Mouse (Mus musculus): ENCODE results near the gene Cfap99.
A peak's percentile ranks its signal among the peaks of the same experiment; 100 is the strongest.

The Cfap99 gene

DNA sequence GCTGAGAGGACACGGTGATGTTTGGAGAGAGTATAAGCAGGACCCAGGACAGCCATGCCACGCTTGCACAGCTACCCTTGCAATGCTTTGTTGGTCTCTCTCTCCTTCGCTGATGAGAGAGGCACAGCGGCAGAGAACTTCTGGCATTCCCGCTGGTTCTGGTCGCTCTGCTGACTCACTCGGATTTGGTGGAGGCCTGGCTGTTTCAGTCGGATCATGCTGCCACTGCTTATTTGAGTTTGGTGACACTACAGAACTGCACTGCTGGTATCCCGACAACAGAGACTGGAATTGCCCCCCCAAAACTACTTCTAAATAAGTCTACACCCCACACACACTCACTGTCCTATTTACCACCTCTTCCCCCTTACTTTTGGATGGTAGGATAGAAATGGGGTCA lies 9.2 kb upstream of the Cfap99 start:
- peak; percentile 9 for DNase-seq

DNA sequence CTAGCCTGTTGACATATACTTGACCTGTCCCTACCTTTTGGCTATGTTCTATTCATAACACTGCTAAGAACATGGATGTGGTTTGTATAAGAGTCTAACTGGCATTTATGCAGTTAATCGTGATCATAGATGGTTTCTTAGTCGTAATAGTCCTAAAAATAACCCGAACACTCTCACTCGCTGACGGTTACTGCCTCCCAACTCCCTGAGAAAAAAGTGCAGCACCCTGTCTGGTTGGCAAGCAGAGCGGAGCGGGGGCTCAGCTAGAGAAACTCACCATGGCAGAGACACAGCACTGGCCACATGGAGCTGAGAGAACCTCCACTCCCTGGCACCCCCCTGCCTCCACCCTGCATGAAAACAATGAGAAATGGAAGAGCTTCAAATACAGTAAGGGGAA lies 7.4 kb upstream of the Cfap99 start:
- no peak for DNase-seq

DNA sequence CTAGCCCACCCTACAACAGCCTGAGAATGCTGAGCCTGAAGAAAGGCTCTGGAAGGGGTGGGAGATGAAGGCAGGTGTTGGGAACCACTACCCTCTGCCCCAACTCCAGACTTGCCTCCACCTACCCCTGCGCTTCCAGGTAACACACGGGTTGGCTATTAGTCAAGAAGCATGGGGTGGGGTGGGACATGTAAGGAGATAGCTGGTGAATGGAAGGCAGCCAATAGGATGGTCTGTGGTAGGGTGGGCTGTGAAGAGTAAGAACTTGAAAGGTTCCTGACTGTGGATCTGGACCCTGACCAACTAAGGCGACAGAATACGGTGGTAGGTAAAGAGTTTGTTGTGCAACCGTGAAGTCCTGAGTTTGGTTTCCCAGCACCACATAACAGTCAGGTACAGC lies 5.0 kb upstream of the Cfap99 start:
- DNase-seq, result peak; percentile 31

GRCm38 (mm10) chr5:34284156-34284750 lies 4.1 kb upstream of the Cfap99 start:
- peak; percentile 38 for DNase-seq

DNA sequence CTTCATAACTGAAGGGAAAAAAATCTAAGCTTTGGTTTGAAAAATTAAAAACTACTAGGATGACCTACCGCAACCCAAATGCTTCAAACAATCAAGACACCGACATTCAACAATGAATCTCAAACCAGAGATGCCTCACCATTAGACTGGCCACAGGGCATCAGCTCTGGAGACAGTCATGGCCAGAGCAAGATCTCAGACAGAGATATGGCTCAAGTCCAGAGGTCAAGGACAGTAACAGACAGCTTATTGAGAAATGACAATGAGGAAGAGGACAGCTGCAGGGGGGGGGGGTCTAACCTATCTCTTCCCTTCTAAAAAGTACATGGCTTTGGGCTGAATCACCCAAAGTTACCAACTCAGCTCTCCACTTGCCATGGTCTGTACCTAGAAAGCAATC lies 3.1 kb upstream of the Cfap99 start:
- no peak for DNase-seq

- peak; percentile 46 for DNase-seq
Measured at GRCm38 (mm10) chr5:34286516-34286915, 1.9 kb upstream of the Cfap99 start.

GRCm38 (mm10) chr5:34287001-34287837 lies 1.2 kb upstream of the Cfap99 start:
- peak; percentile 66 for DNase-seq

DNA sequence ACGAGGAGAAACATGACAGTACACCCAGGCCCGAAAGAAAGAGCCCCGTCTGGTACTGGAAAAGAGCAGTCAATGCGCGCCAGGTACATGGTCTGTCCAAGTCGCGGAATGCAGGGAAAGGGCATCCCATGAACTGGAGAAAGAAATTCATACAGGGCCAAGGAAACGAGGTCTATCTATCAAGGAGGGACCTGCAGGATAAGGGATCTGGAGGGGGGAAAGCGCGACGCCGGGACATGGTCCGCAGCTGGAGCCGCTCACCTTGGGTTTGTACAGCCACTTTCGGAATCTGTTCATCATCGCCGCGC lies 608 bp upstream of the Cfap99 start:
- no peak for DNase-seq

GRCm38 (mm10) chr5:34289286-34289685 lies 886 bp downstream of the Cfap99 start:
- peak; percentile 26 for DNase-seq

DNA sequence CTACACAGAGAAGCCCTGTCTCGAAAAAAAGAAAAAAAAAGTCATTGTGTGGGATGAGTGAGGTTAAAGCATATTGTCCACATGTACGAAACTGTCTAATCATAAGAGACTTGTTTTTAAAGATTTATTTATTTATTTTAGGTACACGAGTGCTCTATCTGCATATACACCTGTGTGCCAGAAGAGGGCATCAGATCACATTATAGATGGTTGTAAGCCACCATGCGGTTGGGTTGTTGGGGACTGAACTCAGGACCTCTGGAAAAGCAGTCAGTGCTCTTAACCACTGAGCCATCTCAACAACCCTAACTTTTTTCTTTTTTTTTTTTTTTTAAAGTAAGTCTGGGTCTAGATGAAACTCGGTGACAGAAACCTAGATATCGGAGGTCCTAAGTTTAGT lies 5.0 kb downstream of the Cfap99 start:
- no peak for DNase-seq

DNA sequence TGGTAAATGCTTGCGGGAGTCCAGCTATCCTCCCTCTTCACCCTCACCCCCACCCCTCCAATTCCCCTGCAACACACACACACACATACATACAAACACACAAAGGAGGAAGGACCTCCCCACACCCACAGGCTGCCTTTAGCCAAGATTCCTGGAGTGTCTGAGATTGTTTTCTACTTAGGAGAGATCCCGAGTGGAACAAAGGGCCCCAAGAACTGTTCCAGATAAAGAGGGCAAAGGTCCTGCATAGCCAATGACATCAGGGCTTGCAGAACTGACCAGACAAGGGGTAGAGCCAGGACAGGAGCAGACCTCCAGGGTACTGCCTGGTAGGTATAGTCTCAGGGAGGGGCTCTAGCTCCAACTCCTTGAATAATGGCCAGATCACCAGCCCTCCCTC lies 6.3 kb downstream of the Cfap99 start:
- DNase-seq, result no peak

GRCm38 (mm10) chr5:34295141-34295540 lies 6.7 kb downstream of the Cfap99 start:
- no peak for DNase-seq

- DNase-seq, result no peak
Measured at GRCm38 (mm10) chr5:34298061-34298460, 9.7 kb downstream of the Cfap99 start.

DNA sequence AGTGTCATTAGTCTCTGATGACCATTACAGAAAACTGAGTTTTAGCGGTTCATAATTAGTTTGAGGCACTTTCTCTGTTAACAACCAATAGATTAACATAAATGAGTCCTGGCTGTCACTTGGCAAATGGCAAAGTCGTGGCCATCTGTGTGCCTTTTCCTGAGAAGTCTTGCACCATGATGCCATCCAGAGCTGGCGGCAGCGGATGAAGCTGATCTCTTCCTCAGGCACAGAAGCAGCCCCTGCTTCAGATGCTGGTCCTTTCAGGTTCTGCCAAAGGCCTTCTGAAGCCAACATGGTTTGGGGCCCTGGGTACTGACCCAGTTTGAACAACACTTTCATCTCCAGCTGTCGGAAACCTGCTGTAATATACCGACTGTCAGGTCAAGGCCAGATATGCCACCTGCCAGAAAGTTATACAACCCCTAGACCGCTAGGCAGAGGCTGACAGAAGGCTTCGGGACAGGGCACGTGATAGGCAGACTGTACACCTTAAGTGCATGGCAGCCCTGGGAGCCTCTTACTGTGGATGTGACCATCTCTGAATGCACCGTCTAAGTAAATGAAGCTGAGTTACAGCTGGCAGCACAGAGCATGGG lies 10.6 kb downstream of the Cfap99 start:
- no peak for DNase-seq

GRCm38 (mm10) chr5:34302377-34302776 lies 14.0 kb downstream of the Cfap99 start:
- no peak for DNase-seq

DNA sequence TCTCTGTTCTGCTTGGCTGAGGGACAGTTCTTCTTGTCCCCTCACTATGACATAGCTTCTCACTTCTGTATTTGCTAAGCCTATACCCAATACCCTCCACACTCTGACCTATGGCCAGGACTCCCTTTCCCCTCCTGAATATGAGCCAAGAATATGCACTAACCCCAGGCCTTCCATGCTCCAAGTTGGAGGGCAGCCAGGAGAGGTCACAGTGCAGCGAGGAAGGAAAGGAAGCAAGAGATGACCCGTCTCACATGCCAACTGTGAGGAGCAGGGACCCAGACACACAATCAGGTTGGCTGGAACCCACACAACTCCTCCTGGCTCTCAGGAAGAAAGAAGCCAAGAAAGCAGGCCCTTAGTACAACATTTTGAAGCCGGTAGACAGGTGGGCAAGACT lies 20.6 kb downstream of the Cfap99 start:
- DNase-seq, result no peak

- DNase-seq, result no peak
Measured at GRCm38 (mm10) chr5:34319491-34320034, 31.2 kb downstream of the Cfap99 start.

GRCm38 (mm10) chr5:34321236-34321635 lies 32.8 kb downstream of the Cfap99 start:
- no peak for DNase-seq

DNA sequence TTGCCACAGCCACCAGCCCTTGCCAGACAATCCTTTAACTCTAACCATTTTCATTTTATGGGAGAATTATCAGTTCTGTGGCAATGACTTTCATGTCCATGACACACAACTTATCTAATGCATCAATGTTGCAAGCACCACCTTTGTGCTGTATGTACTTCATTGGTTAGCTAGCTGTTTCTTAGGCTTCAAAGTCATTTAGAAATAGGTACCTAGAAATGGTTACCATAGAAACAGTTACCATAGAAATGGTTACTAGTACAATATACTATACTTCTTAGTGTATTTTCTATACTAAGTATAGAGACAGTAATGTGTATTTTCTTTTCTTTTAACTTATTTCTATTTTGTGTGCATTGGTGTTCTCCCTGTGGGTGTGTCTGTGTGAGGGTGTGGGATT lies 36.9 kb downstream of the Cfap99 start:
- DNase-seq, result no peak

GRCm38 (mm10) chr5:34326249-34326691 lies 37.9 kb downstream of the Cfap99 start:
- no peak for DNase-seq

GRCm38 (mm10) chr5:34326875-34327576 lies 38.6 kb downstream of the Cfap99 start:
- DNase-seq, result peak; percentile 36

- no peak for DNase-seq
Measured at GRCm38 (mm10) chr5:34330136-34330535, 41.7 kb downstream of the Cfap99 start.

DNA sequence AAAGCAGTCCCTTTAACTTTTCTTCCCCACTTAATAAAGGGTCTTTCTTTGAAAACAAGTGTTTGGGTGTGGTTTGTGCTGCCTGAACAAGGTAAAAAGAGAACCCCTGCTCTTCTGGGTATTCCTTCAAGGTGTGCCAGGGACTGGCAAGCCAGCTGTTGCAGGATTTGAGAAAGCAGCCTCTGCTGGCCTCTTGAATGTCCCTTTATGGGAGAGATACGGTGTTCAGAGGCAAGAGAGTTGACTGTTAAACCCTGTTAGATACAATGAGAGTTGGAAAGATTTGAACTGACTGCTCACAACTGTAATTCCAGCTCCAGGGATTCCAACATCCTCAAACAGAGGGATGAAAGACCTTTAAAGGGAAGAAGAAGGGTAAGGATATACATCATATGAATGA lies 45.7 kb downstream of the Cfap99 start:
- DNase-seq, result no peak

Measured in cerebellum, adult 11 months (tissue).